Mouse (Mus musculus) cerebellum, postnatal 25 days (tissue): Measurements from ENCODE around the gene Tmem54.

Source experiments
- DNase-seq, 2 experiments: peaks; one replicate each; pipeline ENCODE4 v3.0.0; 2021; ENCODE audit warnings: mixed read lengths in 2 of 2

Gene Tmem54

GRCm38 (mm10) chr4:129102133-129102829 is 3.1 kb upstream of the Tmem54 start:
- no peak for DNase-seq

- DNase-seq: no peak
These were observed 725 bp downstream of the Tmem54 start for GRCm38 (mm10) chr4:129106073-129106472.

GRCm38 (mm10) chr4:129107348-129107899 is 2.1 kb downstream of the Tmem54 start:
- no peak for DNase-seq

- no peak for DNase-seq
These were observed 3.3 kb downstream of the Tmem54 start for GRCm38 (mm10) chr4:129108624-129109023.

GRCm38 (mm10) chr4:129110804-129111203 is 5.5 kb downstream of the Tmem54 start:
- DNase-seq: no peak

- no peak for DNase-seq
These were observed 6.0 kb downstream of the Tmem54 start for GRCm38 (mm10) chr4:129111350-129111749.

- peak; percentile 45 to 58 for DNase-seq
These were observed 6.9 kb downstream of the Tmem54 start for GRCm38 (mm10) chr4:129112231-129112630.

GRCm38 (mm10) chr4:129113083-129113988 is 8.0 kb downstream of the Tmem54 start:
- DNase-seq: peak; percentile 87 to 92

- DNase-seq: no peak
These were observed 11.4 kb downstream of the Tmem54 start for GRCm38 (mm10) chr4:129116703-129117102.

- no peak for DNase-seq
These were observed 12.6 kb downstream of the Tmem54 start for GRCm38 (mm10) chr4:129117720-129118510.

GRCm38 (mm10) chr4:129119708-129120107 is 14.4 kb downstream of the Tmem54 start:
- DNase-seq: no peak

GRCm38 (mm10) chr4:129120520-129121445 is 15.4 kb downstream of the Tmem54 start:
- peak; percentile 54 to 69 for DNase-seq

GRCm38 (mm10) chr4:129121569-129122086 is 16.3 kb downstream of the Tmem54 start, which contains the start of gene Hpca:
Gene Hpca (minus strand): TSS chr4:129122036.
- no peak for DNase-seq

GRCm38 (mm10) chr4:129122107-129122506 is 16.8 kb downstream of the Tmem54 start:
- no peak for DNase-seq

- DNase-seq: no peak
These were observed 17.4 kb downstream of the Tmem54 start for GRCm38 (mm10) chr4:129122719-129123118.

GRCm38 (mm10) chr4:129124652-129125146 is 19.4 kb downstream of the Tmem54 start:
- DNase-seq: peak in 1 of 2 experiments; percentile 60

GRCm38 (mm10) chr4:129125736-129126451 is 20.5 kb downstream of the Tmem54 start:
- no peak for DNase-seq

- DNase-seq: no peak
These were observed 23.4 kb downstream of the Tmem54 start for GRCm38 (mm10) chr4:129128582-129129338.

- DNase-seq: no peak
These were observed 24.0 kb downstream of the Tmem54 start for GRCm38 (mm10) chr4:129129387-129129786.
